Mouse (Mus musculus) spleen, adult 18-20 months (tissue): Measurements from ENCODE around the gene Krtap10-4.
"Not testable (repeated sequence)": the region's sequence is repeated elsewhere in the genome, so short reads cannot be mapped to it uniquely, and the experiment has no call there.

Experiments
- DNase-seq, 2 experiments: peaks; one replicate each; pipeline ENCODE4 v3.0.0; 2022; ENCODE audit warnings: mixed read lengths in 2 of 2

Krtap10-4 gene

GRCm38 (mm10) chr10:77787876-77788275 is 39.0 kb downstream of the Krtap10-4 start, which contains the start of gene Gm7137:
Gene Gm7137 (minus strand): TSS chr10:77788200.
- DNase-seq: not testable (repeated sequence)

DNA sequence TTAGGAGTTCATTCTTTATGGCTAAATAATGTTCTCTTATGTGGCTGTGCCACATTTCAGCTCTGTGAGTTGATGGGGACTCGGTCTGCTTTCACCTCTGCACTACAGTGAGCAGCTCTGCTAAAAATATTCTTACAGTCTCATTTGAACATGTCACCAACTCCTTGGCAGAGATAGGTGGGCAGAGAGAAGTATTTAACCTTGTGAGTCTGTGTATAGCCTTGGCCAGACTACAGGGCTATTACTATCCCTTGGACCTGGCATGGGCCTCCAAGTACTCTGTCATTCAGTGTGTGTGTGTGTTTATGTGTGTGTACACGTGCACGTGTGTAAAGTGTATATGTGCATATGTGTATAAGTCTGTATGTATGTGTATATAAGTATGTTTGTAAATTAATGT is 43.5 kb downstream of the Krtap10-4 start:
- DNase-seq: not testable (repeated sequence)

GRCm38 (mm10) chr10:77782442-77782841 is 44.5 kb downstream of the Krtap10-4 start, which contains the start of gene Gm3250:
Gene Gm3250 (minus strand): TSS chr10:77782542.
- not testable (repeated sequence) for DNase-seq

DNA sequence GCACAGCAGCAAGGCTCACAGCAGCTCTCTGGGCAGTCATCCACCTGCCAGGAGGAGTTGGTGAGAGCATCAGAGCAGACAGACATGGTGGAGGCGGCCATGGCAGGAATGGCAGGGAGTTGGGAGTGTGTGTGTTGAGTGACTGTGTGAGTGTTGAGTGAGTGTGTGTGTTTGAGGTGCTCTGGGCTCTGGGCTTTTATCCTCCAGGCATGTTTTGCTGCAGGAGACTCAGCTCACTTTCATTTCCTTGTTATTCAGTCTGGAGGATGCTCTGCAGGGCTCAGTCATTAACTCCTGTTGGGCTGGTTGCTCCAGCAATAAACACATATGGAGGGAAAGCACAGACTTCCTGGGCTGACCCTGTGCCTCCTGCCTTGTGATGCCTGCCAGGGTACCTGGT is 50.1 kb downstream of the Krtap10-4 start, which contains the start of gene Gm7138:
Gm7138 (minus strand) TSS at position 101 of the 400 bp plus-strand sequence.
- not testable (repeated sequence) for DNase-seq
